Mouse (Mus musculus): ENCODE data around the gene Tvp23b. TPM values are rescaled to one million over a fixed set of nuclear protein-coding genes. Genes with fewer than 3 reads are reported as not detected.

Gene Tvp23b
- polyA plus RNA-seq (2017; shearing (Covaris generic)), result 59.5 TPM

DNA sequence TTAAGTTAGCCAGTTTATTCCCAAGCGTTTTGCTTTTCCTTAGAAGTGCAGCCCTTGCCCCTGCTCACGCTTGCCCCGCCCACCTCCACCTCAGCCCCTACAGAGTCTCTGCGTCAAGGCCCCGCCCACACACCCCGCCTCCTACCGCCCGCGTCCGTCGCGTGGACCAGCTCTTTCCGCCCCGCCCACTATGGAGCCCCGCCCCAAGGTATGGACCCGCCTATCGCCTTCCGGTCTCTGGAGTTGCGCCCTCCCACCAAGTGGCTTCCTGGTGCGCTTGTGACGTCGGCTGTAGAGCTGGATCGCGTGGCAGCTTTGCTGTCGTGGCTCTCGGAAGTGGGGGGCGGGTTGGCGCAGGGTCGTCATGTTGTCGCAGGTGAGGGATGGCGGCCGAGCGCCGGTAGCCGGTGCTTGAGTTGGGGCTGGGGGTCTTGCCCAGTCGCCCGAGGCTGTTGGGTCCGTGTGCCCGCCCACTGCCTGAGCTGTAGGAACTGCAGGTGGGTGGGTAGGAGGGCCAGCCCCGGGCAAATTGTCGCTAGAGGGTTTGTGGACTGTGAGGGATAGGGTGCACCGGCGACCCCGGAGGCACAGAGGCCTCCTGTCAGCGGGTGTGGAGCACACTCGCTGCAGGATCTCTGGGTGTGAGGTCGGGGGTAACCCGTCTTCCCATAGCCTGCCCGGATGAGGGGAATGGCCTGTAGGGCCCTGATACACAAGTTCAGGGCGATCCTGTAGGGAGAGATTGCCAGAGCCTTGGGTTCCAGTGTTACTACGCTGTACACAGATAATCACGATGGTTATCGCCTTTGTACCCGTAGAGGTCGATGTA is at the start of gene Tvp23b:
Gene Tvp23b (plus strand): TSS at position 236 of the 829 bp plus-strand sequence.

DNA sequence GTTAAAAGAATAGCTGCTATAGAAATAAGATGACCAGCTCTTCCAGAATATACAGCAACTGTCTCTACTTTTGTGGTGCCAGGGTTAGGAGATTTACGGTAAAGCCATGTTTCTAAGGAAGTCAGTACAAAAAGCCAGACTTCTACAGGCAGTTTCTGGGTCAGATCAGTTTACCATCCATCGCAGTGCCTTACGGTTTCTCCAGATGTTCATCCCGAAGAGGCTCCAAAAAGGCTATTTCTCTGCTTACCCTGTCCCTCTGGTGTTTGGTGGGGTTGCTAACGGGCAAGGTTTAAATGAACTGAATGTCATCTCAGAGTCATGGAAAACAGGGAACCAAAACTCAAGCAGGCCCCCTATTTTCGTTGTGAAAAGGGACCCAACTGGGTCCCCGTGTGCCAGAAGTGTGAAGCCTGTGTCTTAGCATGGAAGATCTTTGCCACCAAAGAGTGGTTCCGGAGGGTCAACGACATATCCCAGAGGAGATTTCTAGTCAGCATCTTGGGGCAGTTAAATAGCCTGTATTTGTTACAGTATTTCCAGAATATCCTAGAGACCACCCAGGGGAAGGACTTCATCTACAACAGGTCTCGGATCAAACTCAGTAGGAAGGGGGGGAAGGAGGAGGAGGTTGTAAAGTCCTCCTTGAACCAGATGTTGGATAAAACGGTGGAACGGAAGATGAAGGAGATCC is 32.1 kb upstream of the Tvp23b start, which contains the start of gene Fbxw10:
Gene Fbxw10 (plus strand): TSS at position 109 of the 694 bp plus-strand sequence.

DNA sequence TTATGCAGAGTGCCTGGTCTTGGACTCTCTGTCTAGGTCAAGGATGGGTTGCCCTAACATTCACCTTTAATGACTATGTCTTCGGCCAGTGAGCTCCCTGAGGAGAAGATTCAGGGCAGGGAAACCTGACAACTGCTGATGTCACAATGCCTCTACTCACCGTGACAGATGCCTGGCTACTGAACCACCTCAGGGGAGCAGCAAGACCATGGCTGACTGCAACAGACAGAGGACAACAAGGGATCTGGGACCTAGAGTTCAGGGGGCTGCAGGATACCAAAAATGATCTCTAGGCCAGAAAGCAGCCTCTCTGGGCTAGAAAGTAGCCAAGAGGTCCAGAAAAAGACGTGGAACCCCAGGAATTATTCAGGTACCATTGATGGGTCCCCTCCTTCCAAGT is 71.8 kb downstream of the Tvp23b start, which contains the start of gene Cdrt4:
Gene Cdrt4 (plus strand): TSS at position 182 of the 400 bp plus-strand sequence.

Other genes with a start within 250 kb of the Tvp23b start
- 1.6 TPM for gene Lrrc75a, start 230.9 kb upstream of the Tvp23b start, polyA plus RNA-seq (2017; shearing (Covaris generic))
- gene Mmgt2, start 230.8 kb upstream of the Tvp23b start, polyA plus RNA-seq (2017; shearing (Covaris generic)), result 41.0 TPM
- 44.8 TPM for gene Zfp287, start 147.6 kb upstream of the Tvp23b start, polyA plus RNA-seq (2017; shearing (Covaris generic))
- gene Gm10428, start 126.4 kb upstream of the Tvp23b start, polyA plus RNA-seq (2017; shearing (Covaris generic)), result not detected
- gene Zfp286, start 90.0 kb upstream of the Tvp23b start, polyA plus RNA-seq (2017; shearing (Covaris generic)), result 3.0 TPM
- 4.0 TPM for gene Trim16, start 59.2 kb upstream of the Tvp23b start, polyA plus RNA-seq (2017; shearing (Covaris generic))
- 5.0 TPM for gene Fbxw10, start 32.4 kb upstream of the Tvp23b start, polyA plus RNA-seq (2017; shearing (Covaris generic))
- gene Cdrt4, start 71.7 kb downstream of the Tvp23b start, polyA plus RNA-seq (2017; shearing (Covaris generic)), result not detected
- not detected for gene Tekt3, start 182.2 kb downstream of the Tvp23b start, polyA plus RNA-seq (2017; shearing (Covaris generic))
- gene Pmp22, start 249.5 kb downstream of the Tvp23b start, polyA plus RNA-seq (2017; shearing (Covaris generic)), result not detected

All from inflammation-experienced regulatory T-cells, adult 16 weeks (primary cell).